Mouse (Mus musculus) liver, postnatal 0 days (tissue): Measurements from ENCODE around the gene Sept8.
A peak's percentile ranks its signal among the peaks of the same experiment; 100 is the strongest.

Source experiments
- CTCF ChIP-seq: sonication (generic); IDR thresholded peaks from 2 replicates; pipeline ENCODE4 v1.5.1; 2016; ENCODE audit warnings: antibody characterized with exemption, low read depth
- EP300 ChIP-seq: IDR thresholded peaks from 2 replicates; pipeline ENCODE4 v1.6.1; 2016; ENCODE audit warnings: antibody characterized with exemption, low read depth, mild to moderate bottlenecking

GRCm38 (mm10) chr11:53502039-53502765 is 16.9 kb upstream of the Sept8 start:
- TF ChIP-seq EP300 (no peak), CTCF (peak; percentile 53)
